Mouse (Mus musculus): ENCODE results near the gene Col11a2. TPM values are rescaled to one million over a fixed set of nuclear protein-coding genes. Genes with fewer than 3 reads are reported as not detected.

Gene Col11a2
- polyA plus RNA-seq, 1 experiment from 2014 or later, result 4.3 TPM

DNA sequence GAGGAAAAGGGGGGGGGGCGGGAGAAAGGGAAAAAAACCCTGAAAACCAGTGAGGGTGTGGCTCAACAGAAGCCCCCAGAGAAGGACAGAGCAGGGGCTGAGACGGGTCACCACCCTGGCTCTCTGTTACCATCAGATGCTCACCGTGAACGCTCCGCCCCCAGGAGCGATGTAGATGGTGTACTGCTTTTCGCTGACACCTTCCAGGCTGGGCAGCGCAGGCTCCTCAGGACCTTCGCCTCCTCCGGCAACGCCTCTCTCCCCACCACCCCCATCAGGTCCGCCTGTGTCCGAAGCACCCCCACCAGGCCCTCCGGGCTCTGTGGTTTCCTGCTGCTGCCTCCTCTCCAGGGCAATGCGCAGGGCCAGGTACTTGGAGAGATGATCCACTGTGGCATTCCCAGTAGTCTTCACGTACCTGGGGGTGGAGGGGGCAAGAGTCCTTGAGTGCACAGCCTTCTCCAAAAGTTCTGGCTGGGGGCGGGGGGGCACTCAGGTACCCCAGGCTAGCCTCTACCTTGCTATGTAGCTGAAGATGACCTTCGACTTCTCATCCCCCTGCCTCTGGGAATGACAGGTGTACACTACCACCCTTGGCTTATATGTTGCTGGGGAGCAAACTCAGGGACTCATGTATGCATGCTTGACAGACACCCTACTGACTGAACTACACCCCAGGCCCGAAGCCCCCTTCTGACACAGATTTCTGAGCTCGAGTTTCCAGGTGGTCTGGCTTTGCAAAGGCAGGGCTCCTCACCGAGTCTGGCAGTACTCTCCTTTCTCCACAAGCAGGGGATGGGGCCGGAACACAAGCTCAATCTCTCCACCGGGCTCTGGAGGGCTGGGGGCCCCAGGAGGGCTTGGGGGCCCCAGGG is 17.5 kb upstream of the Col11a2 start:
- no peak for TF ChIP-seq CTCF (IDR thresholded peaks at IDR 0.05; ENCODE audit: low read depth)
- Histone ChIP-seq H3K36me3 (ENCODE audit: insufficient read depth) (peaks cover 24% of the 10 kb centered on the region), H3K4me1 (ENCODE audit: insufficient read depth) (peaks cover 11% of the 10 kb centered on the region; the same call in 1 of the 2 replicates), H3K4me2 (no peak overlapping the region), H3K27me3 (ENCODE audit: insufficient read depth, low read length) (no peaks in the 10 kb centered on the region), H3K9me3 (ENCODE audit: low read depth, low read length) (0 out of 2 replicates have a peak, but pooled peaks cover 4% of the 10 kb centered on the region), H3K9ac (no peak overlapping the region), H3K4me3 (ENCODE audit: low read depth, low read length) (no peak overlapping the region), H3K27ac (ENCODE audit: low read depth) (no peak overlapping the region)
- no peak for DNase-seq
- WGBS, result 93% methylated on average over 22 of the region's 23 CpGs
- no peak for ATAC-seq (ENCODE audit: insufficient read depth)

DNA sequence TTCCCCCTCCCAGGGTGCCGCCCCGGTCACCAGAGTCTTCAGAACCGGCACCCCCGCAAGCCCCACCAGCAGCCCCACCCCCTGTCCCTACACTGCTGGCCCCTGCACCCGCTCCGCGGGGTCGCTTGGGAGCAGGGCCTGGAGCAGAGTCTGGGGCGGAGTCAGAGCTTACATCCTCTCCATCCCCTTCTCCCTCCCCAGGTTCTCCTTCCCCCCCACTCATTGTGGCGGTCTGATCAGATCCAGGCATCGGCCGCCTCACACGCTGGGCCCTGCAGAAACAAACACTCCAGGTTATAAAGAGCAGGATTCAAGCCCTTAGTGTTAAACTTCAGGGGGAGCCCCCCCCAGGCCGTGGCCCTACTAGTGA is 16.8 kb upstream of the Col11a2 start:
- Histone ChIP-seq H3K27ac (ENCODE audit: low read depth) (no peak overlapping the region), H3K36me3 (ENCODE audit: insufficient read depth) (peaks cover 24% of the 10 kb centered on the region), H3K4me1 (ENCODE audit: insufficient read depth) (peaks cover 16% of the 10 kb centered on the region; the same call in 1 of the 2 replicates), H3K4me3 (ENCODE audit: low read depth, low read length) (no peak overlapping the region), H3K4me2 (no peak overlapping the region), H3K27me3 (ENCODE audit: insufficient read depth, low read length) (no peaks in the 10 kb centered on the region), H3K9ac (no peak overlapping the region), H3K9me3 (ENCODE audit: low read depth, low read length) (0 out of 2 replicates have a peak, but pooled peaks cover 4% of the 10 kb centered on the region)
- 87% methylated on average over 14 of the region's 14 CpGs for WGBS
- ATAC-seq (ENCODE audit: insufficient read depth) (no peak), DNase-seq (no peak)
- no peak for TF ChIP-seq CTCF (IDR thresholded peaks at IDR 0.05; ENCODE audit: low read depth)

DNA sequence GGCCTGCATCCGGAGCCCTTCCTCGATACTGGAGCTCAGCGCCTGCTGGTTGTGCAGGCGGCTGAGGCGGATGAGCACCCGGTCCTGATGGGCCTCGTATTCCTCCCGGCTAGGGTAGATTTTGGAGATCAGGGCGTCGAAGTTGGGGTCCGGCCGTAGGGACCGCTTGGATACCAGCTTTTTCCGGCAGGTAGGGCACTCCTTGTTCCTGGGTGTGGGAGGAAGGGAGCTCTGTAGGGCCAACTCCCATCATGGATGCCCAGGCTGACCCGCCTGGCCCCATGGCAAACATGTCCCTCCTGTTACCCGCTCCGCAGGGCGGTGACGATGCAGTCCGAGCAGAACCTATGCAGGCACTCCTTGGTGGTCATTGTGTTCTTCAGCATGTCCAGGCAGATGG is 16.2 kb upstream of the Col11a2 start:
- peaks cover 24% of the 10 kb centered on the region for H3K36me3 ChIP-seq (ENCODE audit: insufficient read depth)
- peaks cover 21% of the 10 kb centered on the region; the same call in 1 of the 2 replicates for H3K4me1 ChIP-seq (ENCODE audit: insufficient read depth)
- no peaks in the 10 kb centered on the region for H3K27me3 ChIP-seq (ENCODE audit: insufficient read depth, low read length)
- 0 out of 2 replicates have a peak, but pooled peaks cover 4% of the 10 kb centered on the region for H3K9me3 ChIP-seq (ENCODE audit: low read depth, low read length)
- ATAC-seq (ENCODE audit: insufficient read depth), result no peak
- TF ChIP-seq CTCF (IDR thresholded peaks at IDR 0.05; ENCODE audit: low read depth), result no peak
- DNase-seq, result no peak
- no peak overlapping the region for H3K4me2 ChIP-seq
- no peak overlapping the region for H3K4me3 ChIP-seq (ENCODE audit: low read depth, low read length)
- WGBS, result 95% methylated on average over 20 of the region's 20 CpGs
- H3K9ac ChIP-seq, result no peak overlapping the region
- H3K27ac ChIP-seq (ENCODE audit: low read depth), result no peak overlapping the region

DNA sequence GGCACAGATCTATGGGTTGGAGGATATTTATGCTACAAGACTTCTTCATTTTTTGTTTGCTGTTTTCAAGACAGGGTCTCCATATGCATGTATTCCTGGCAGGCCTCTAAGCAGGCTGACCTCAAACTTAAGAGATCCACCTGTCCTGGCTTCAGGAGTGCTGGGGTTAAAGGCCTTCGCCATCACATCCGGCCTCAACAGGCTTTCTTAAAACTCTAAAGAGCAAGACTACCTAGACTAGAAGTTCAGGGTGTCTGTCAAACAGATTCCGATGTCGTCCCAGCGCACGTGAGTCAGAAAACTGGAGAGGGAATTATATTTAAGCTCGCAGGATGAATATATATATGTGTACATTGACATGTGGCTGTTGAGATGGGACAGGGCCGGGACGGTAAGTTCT is 15.6 kb upstream of the Col11a2 start:
- peaks cover 30% of the 10 kb centered on the region for H3K36me3 ChIP-seq (ENCODE audit: insufficient read depth)
- H3K4me3 ChIP-seq (ENCODE audit: low read depth, low read length), result peak overlapping the region; percentile 87
- H3K27me3 ChIP-seq (ENCODE audit: insufficient read depth, low read length), result no peaks in the 10 kb centered on the region
- peak overlapping the region; percentile 98 for H3K4me2 ChIP-seq
- no peak for TF ChIP-seq CTCF (IDR thresholded peaks at IDR 0.05; ENCODE audit: low read depth)
- 56% methylated on average over 9 of the region's 9 CpGs for WGBS
- H3K4me1 ChIP-seq (ENCODE audit: insufficient read depth), result peaks cover 24% of the 10 kb centered on the region; the same call in 1 of the 2 replicates
- ATAC-seq (ENCODE audit: insufficient read depth), result no peak
- no peak overlapping the region; the same call in 1 of the 2 replicates for H3K27ac ChIP-seq (ENCODE audit: low read depth)
- DNase-seq, result no peak
- H3K9me3 ChIP-seq (ENCODE audit: low read depth, low read length), result 0 out of 2 replicates have a peak, but pooled peaks cover 4% of the 10 kb centered on the region
- peak overlapping the region; percentile 88 for H3K9ac ChIP-seq

DNA sequence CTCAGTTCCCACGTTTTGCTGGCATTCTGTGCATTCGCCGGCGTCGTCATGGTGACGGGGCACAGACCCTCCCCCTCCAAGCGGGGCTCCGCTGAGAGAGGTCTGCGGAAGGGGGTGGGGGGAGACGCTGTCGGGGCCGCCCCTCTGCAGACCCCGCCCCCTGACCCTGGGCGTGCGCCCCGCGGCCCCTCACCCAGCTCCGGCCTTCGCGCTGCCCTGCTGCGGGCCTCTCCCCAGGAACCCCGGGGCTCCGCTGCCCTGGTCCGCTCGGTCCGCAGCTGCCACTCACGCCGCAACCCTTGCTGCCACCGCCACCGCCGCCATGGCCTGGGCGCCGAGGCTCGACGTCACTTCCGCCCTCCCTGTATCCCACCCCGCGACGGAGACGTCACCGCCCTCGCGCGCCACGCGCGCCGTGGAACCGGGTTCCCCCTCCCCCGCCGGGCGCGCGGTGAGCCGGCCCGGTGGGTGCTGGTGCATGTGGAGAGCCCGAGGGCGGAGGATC is 14.9 kb upstream of the Col11a2 start, which contains the start of gene Ring1:
Gene Ring1, minus strand, starts transcription at position 364 of the 505 bp plus-strand sequence.
- H3K36me3 ChIP-seq (ENCODE audit: insufficient read depth), result peaks cover 37% of the 10 kb centered on the region
- under 1% methylated on average over 54 of the region's 58 CpGs for WGBS
- peak within 1 kb of the TSS; percentile 87 for H3K4me3 ChIP-seq (ENCODE audit: low read depth, low read length)
- peak within 1 kb of the TSS; percentile 98 for H3K4me2 ChIP-seq
- H3K9ac ChIP-seq, result peak within 1 kb of the TSS; percentile 88
- H3K27ac ChIP-seq (ENCODE audit: low read depth), result peak within 1 kb of the TSS; percentile 89
- no peaks in the 10 kb centered on the region for H3K27me3 ChIP-seq (ENCODE audit: insufficient read depth, low read length)
- TF ChIP-seq CTCF (IDR thresholded peaks at IDR 0.05; ENCODE audit: low read depth), result no peak
- DNase-seq, result peak; percentile 89
- H3K9me3 ChIP-seq (ENCODE audit: low read depth, low read length), result 0 out of 2 replicates have a peak, but pooled peaks cover 4% of the 10 kb centered on the region
- H3K4me1 ChIP-seq (ENCODE audit: insufficient read depth), result peaks cover 26% of the 10 kb centered on the region; the same call in 1 of the 2 replicates
- peak; percentile 64 for ATAC-seq (ENCODE audit: insufficient read depth)

DNA sequence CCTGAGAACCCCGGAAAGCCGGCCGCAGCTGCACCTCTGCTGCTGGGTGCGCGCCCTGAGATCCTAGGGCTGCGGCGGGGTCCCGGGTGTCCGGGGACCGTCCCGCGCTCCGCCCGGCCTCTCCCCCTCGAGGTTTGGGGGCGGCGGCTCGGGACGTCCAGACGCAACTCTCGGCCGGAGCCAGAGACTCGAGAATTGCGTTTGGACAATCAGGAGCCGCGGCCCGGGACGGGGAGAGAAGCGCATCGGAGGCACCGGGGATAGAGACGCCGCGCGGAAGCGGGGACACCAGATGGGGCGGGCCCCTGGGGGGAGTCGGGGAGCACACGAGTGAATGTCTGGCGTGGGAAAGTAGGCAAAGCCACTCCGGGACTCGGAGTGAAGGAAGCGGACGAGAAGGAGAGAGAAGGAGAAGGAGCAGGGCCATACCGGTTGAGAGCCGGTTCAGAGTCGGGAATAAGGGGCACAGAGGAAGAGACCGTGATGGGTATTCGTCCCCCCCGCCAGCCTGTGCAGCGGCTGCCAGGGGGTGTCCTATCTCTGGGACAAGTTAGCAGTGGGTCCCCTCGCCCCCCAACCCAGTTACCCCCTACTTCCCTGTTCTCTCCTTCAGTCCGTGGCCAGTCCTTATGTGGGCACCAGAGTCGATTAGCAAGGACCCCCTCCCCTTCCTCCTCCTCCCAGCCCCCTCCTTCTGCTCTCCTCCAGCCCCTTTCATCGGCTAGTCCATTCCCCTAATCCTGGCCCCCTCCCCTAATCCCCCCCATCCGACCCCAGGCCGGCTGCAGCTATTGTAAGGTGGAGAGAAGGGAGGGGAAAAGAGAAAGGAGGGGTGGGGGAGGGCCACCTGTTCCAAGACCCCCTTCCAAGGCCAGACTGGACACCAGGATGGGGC is 14.1 kb upstream of the Col11a2 start:
- Histone ChIP-seq H3K4me3 (ENCODE audit: low read depth, low read length) (peak overlapping the region; percentile 87), H3K36me3 (ENCODE audit: insufficient read depth) (peaks cover 45% of the 10 kb centered on the region), H3K27ac (ENCODE audit: low read depth) (peak overlapping the region; percentile 89), H3K4me2 (peak overlapping the region; percentile 98), H3K27me3 (ENCODE audit: insufficient read depth, low read length) (no peaks in the 10 kb centered on the region), H3K4me1 (ENCODE audit: insufficient read depth) (peaks cover 33% of the 10 kb centered on the region; the same call in 1 of the 2 replicates), H3K9ac (peak overlapping the region; percentile 88), H3K9me3 (ENCODE audit: low read depth, low read length) (0 out of 2 replicates have a peak, but pooled peaks cover 2% of the 10 kb centered on the region)
- ATAC-seq (ENCODE audit: insufficient read depth), result peak; percentile 7
- WGBS, result under 1% methylated on average over 56 of the region's 57 CpGs
- peak; percentile 64 for DNase-seq
- TF ChIP-seq CTCF (IDR thresholded peaks at IDR 0.05; ENCODE audit: low read depth), result no peak

All from lung, embryonic 14.5 days (tissue).